Mouse (Mus musculus) cortical plate, adult 2 months (tissue): Measurements from ENCODE around the gene Zfp667. TPM values are rescaled to one million over a fixed set of nuclear protein-coding genes. Genes with fewer than 3 reads are reported as not detected.
A peak's percentile ranks its signal among the peaks of the same experiment; 100 is the strongest.

Source experiments
- H3K27ac ChIP-seq: fragments of 200-500 bp; 2 replicates; pipeline ENCODE4 v1.5.1; 2012; ENCODE audit warnings: low read length, control low read depth, inconsistent platforms; ENCODE audit not compliant: insufficient read depth
- H3K4me1 ChIP-seq: fragments of 200-500 bp; 2 replicates; pipeline ENCODE4 v1.6.1; 2011; ENCODE audit warnings: low read length; ENCODE audit not compliant: control insufficient read depth, insufficient read depth
- H3K4me3 ChIP-seq: fragments of 200-500 bp; 2 replicates; pipeline ENCODE4 v1.5.1; 2011; ENCODE audit warnings: mild to moderate bottlenecking, low read length, control low read depth; ENCODE audit not compliant: insufficient read depth
- CTCF ChIP-seq: fragments of 200-500 bp; IDR thresholded peaks from 2 replicates; pipeline ENCODE4 v1.5.1; 2011; ENCODE audit warnings: mild to moderate bottlenecking, control low read depth, low read length; ENCODE audit not compliant: insufficient read depth; ENCODE audit errors: extremely low read depth
- POLR2A ChIP-seq: fragments of 200-500 bp; IDR thresholded peaks from 2 replicates; pipeline ENCODE4 v1.6.1; 2011; ENCODE audit warnings: mild to moderate bottlenecking, low read length, control low read depth; ENCODE audit not compliant: insufficient read depth; ENCODE audit errors: extremely low read depth
- polyA plus RNA-seq: library from polyadenylated mRNA; depleted of rRNA; stranded (reverse); fragments of >200 nt; gene quantifications from 2 replicates; pipeline ENCODE4 v1.2.3, GENCODE M21; 2012; rRNA removed

Gene Zfp667
- polyA plus RNA-seq, 1 experiment: 7.7 TPM

- peak overlapping the region; percentile 95 for H3K4me3 ChIP-seq
- no peak for TF ChIP-seq CTCF
- no peak for TF ChIP-seq POLR2A
- peaks cover 3% of the 10 kb centered on the region; the same call in 1 of the 2 replicates for H3K4me1 ChIP-seq
- H3K27ac ChIP-seq: peak overlapping the region; percentile 77
Observed at GRCm38 (mm10) chr7:6330458-6331232, 44.3 kb downstream of the Zfp667 start.

GRCm38 (mm10) chr7:6331233-6331956, 45.0 kb downstream of the Zfp667 start, which contains the start of gene Zfp583:
Gene Zfp583, minus strand, starts transcription at chr7:6331285.
- H3K27ac ChIP-seq: peak within 1 kb of the TSS; percentile 77
- H3K4me1 ChIP-seq: peaks cover 3% of the 10 kb centered on the region; the same call in 1 of the 2 replicates
- peak within 1 kb of the TSS; percentile 95 for H3K4me3 ChIP-seq
- peak; percentile 62; the same call in 1 of the 2 replicates for TF ChIP-seq POLR2A
- TF ChIP-seq CTCF: no peak

GRCm38 (mm10) chr7:6339865-6340264, 53.5 kb downstream of the Zfp667 start:
- Histone ChIP-seq H3K4me1 (no peaks in the 10 kb centered on the region), H3K27ac (no peak overlapping the region), H3K4me3 (no peak overlapping the region)
- TF ChIP-seq POLR2A (no peak), CTCF (no peak)

GRCm38 (mm10) chr7:6343501-6344071, 57.2 kb downstream of the Zfp667 start, which contains the start of gene Gm3854:
Gene Gm3854, plus strand, starts transcription at chr7:6343759.
- H3K4me3 ChIP-seq: peak within 1 kb of the TSS; percentile 49
- no peaks in the 10 kb centered on the region for H3K4me1 ChIP-seq
- H3K27ac ChIP-seq: peak within 1 kb of the TSS; percentile 88
- TF ChIP-seq CTCF (no peak), POLR2A (peak; percentile 55)

GRCm38 (mm10) chr7:6344124-6344523, 57.7 kb downstream of the Zfp667 start:
- H3K27ac ChIP-seq: no peak overlapping the region
- H3K4me1 ChIP-seq: no peaks in the 10 kb centered on the region
- H3K4me3 ChIP-seq: peak overlapping the region; percentile 49
- TF ChIP-seq POLR2A: no peak
- no peak for TF ChIP-seq CTCF

Other genes with a start within 250 kb of the Zfp667 start
- gene Nlrp4c, start 241.4 kb upstream of the Zfp667 start, polyA plus RNA-seq: not detected in 2 replicates
- 37.4 and 37.9 TPM in 2 replicates for gene Zfp787, start 130.6 kb upstream of the Zfp667 start, polyA plus RNA-seq
- gene Zfp444, start 114.4 kb upstream of the Zfp667 start, polyA plus RNA-seq: 53.5 and 56.1 TPM in 2 replicates
- gene Galp, start 89.5 kb upstream of the Zfp667 start, polyA plus RNA-seq: not detected in 2 replicates
- not detected in 2 replicates for gene Zscan5b, start 64.3 kb upstream of the Zfp667 start, polyA plus RNA-seq
- gene Epp13, start 33.9 kb upstream of the Zfp667 start, polyA plus RNA-seq: not detected in 2 replicates
- gene Zfp583, start 44.7 kb downstream of the Zfp667 start, polyA plus RNA-seq: 7.6 and 8.0 TPM in 2 replicates
- 3.4 and 4.2 TPM in 2 replicates for gene Gm3854, start 57.2 kb downstream of the Zfp667 start, polyA plus RNA-seq
- gene Zfp78, start 76.7 kb downstream of the Zfp667 start, polyA plus RNA-seq: 2.6 and 3.1 TPM in 2 replicates
- 8.1 and 8.6 TPM in 2 replicates for gene Zfp28, start 96.7 kb downstream of the Zfp667 start, polyA plus RNA-seq
- 7.5 and 7.6 TPM in 2 replicates for gene Smim17, start 112.1 kb downstream of the Zfp667 start, polyA plus RNA-seq
- gene Gm20715, start 123.7 kb downstream of the Zfp667 start, polyA plus RNA-seq: 0.09 and 0.33 TPM in 2 replicates
- 1.8 and 2.4 TPM in 2 replicates for gene Olfr1344, start 152.1 kb downstream of the Zfp667 start, polyA plus RNA-seq
- gene Olfr1336, start 169.6 kb downstream of the Zfp667 start, polyA plus RNA-seq: not detected in 2 replicates
- not detected in 2 replicates for gene Olfr1346, start 180.5 kb downstream of the Zfp667 start, polyA plus RNA-seq
- gene Olfr5, start 200.4 kb downstream of the Zfp667 start, polyA plus RNA-seq: not detected in 2 replicates
- gene Olfr1347, start 213.2 kb downstream of the Zfp667 start, polyA plus RNA-seq: not detected in 2 replicates
- gene Olfr1348, start 222.2 kb downstream of the Zfp667 start, polyA plus RNA-seq: not detected in 2 replicates
- 0.04 TPM in 1 of 2 replicates, not detected in the other for gene Olfr1349, start 236.4 kb downstream of the Zfp667 start, polyA plus RNA-seq